In genomic region chrX:101527356-101527755, GRCm38 (mm10) we compare ENCODE assay signal across 8 mouse cellular contexts. TPM values are rescaled to one million over a fixed set of nuclear protein-coding genes. Genes with fewer than 3 reads are reported as not detected.
DNase-seq lines count a peak whose midpoint lies in the region; ATAC-seq and TF ChIP-seq lines count a peak whose summit lies in the region.

No protein-coding gene starts in this region.

- no peaks in the 10 kb centered on the region for H3K9me3 ChIP-seq in ES-Bruce4 (replicated peaks; ENCODE audit: control insufficient read depth, insufficient read depth, low read length, poor library complexity, severe bottlenecking)
- no peaks in the 10 kb centered on the region for H3K9me3 ChIP-seq in limb, embryonic 15.5 days
- no peaks in the 10 kb centered on the region for H3K9me3 ChIP-seq in stomach, embryonic 15.5 days

- TF ChIP-seq POLR2A in ES-Bruce4 (IDR thresholded peaks at IDR 0.05; ENCODE audit: insufficient read depth, low read length) = peak; percentile 38

- intact Hi-C loops in left cerebral cortex, postnatal 25 days (cut with DNase I) = no loop called here

- no peaks in the 10 kb centered on the region for H3K27me3 ChIP-seq in ES-Bruce4 (ENCODE audit: control insufficient read depth, insufficient read depth, low read length, poor library complexity, severe bottlenecking)
- H3K27me3 ChIP-seq in limb, embryonic 15.5 days = no peaks in the 10 kb centered on the region
- no peaks in the 10 kb centered on the region for H3K27me3 ChIP-seq in stomach, embryonic 15.5 days (replicated peaks)

- no peak for TF ChIP-seq EP300 in ES-Bruce4 (IDR thresholded peaks at IDR 0.05; ENCODE audit: insufficient read depth, low read depth, low read length)

- H3K9ac ChIP-seq in ES-Bruce4 (ENCODE audit: low read depth, poor library complexity, severe bottlenecking) = peak overlapping the region; percentile 89
- H3K9ac ChIP-seq in limb, embryonic 15.5 days = no peak overlapping the region
- H3K9ac ChIP-seq in stomach, embryonic 15.5 days = no peak overlapping the region

- no peaks in the 10 kb centered on the region for H3K4me1 ChIP-seq in ES-Bruce4 (ENCODE audit: control insufficient read depth, insufficient read depth, low read length)
- no peaks in the 10 kb centered on the region for H3K4me1 ChIP-seq in limb, embryonic 15.5 days
- H3K4me1 ChIP-seq in stomach, embryonic 15.5 days = no peaks in the 10 kb centered on the region

- no peak for TF ChIP-seq CTCF in ES-Bruce4 (IDR thresholded peaks at IDR 0.05; ENCODE audit: low read depth, low read length)

- H3K4me2 ChIP-seq in limb, embryonic 15.5 days = no peak overlapping the region
- H3K4me2 ChIP-seq in stomach, embryonic 15.5 days = no peak overlapping the region

- no peak for ATAC-seq in limb, embryonic 15.5 days (ENCODE audit: insufficient number of reproducible peaks, low FRiP score, low TSS enrichment, low read depth)
- no peak for ATAC-seq in stomach, embryonic 15.5 days (ENCODE audit: insufficient read depth, low FRiP score, low read depth)

- peak; percentile 88 for DNase-seq in 3T3-L1 (ENCODE audit: low read depth, low spot score)
- peak; percentile 9 for DNase-seq in heart, adult 8-10 months (ENCODE audit: low spot score)
- no peak for DNase-seq in cerebellum, postnatal 25 days
- DNase-seq in left cerebral cortex, postnatal 25 days (ENCODE audit: low spot score in 2 of 2) = no peak
- DNase-seq in layer of hippocampus, adult 9-10 months (ENCODE audit: low spot score) = no peak

- peaks cover 6% of the 10 kb centered on the region for H3K36me3 ChIP-seq in ES-Bruce4 (ENCODE audit: control insufficient read depth, insufficient read depth, low read length, poor library complexity, severe bottlenecking)
- no peaks in the 10 kb centered on the region for H3K36me3 ChIP-seq in limb, embryonic 15.5 days
- H3K36me3 ChIP-seq in stomach, embryonic 15.5 days = no peaks in the 10 kb centered on the region

- H3K4me3 ChIP-seq in ES-Bruce4 (ENCODE audit: low read depth, low read length) = peak overlapping the region; percentile 98
- peak overlapping the region; percentile 9; the same call in 1 of the 2 replicates for H3K4me3 ChIP-seq in limb, embryonic 15.5 days
- peak overlapping the region; percentile 20 for H3K4me3 ChIP-seq in stomach, embryonic 15.5 days (replicated peaks)

- H3K27ac ChIP-seq in ES-Bruce4 (ENCODE audit: insufficient read depth, low read length) = peak overlapping the region; percentile 75
- no peak overlapping the region for H3K27ac ChIP-seq in limb, embryonic 15.5 days
- H3K27ac ChIP-seq in stomach, embryonic 15.5 days = no peak overlapping the region

- WGBS in limb, embryonic 15.5 days = 49% methylated on average over 9 of the region's 9 CpGs
- 53% methylated on average over 9 of the region's 9 CpGs for WGBS in stomach, embryonic 15.5 days

RNA-seq across cellular contexts. Expression of gene Taf1, which starts 5.2 kb away (rescaled TPM):
- polyA plus RNA-seq in ES-Bruce4 (2011; ENCODE audit: insufficient read depth, insufficient read length, low read depth, missing spikeins) = 42.4 and 49.5 TPM in 2 replicates
- total RNA-seq in heart, adult 8-10 months (2022) = 10 to 100 TPM; 12.8 to 17.5 (median 15.1) TPM
- polyA plus RNA-seq in limb, embryonic 15.5 days (2015; fragmentation: Nextera tagmentation; extraction: Ambion mirVana) = 10.6 and 12.2 TPM in 2 replicates
- polyA plus RNA-seq in stomach, embryonic 15.5 days (2015; fragmentation: Nextera tagmentation; extraction: Ambion mirVana) = 11.9 and 13.7 TPM in 2 replicates
- 10 to 100 TPM; 47.2 to 48.5 TPM for total RNA-seq in left cerebral cortex, postnatal 25 days (2021)

Comparison
In these comparisons a context has a peak if more than half of its experiments do, and no peak if none do; other contexts are left out.
1. DNase-seq: peak in 3T3-L1 (single experiment) and heart, adult 8-10 months (single experiment); none in cerebellum, postnatal 25 days (0 of 2), left cerebral cortex, postnatal 25 days (0 of 2) and layer of hippocampus, adult 9-10 months (single experiment).
2. H3K4me3 ChIP-seq: peak in every context shown above with its lines; median percentile 98 in ES-Bruce4; 20 in stomach, embryonic 15.5 days; 9 in limb, embryonic 15.5 days.